Mouse (Mus musculus) embryonic fibroblast, embryonic 13.5 days (primary cell): Measurements from ENCODE around the gene S100a9.

ENCODE experiments used
- CTCF ChIP-seq: IDR thresholded peaks from 2 replicates; pipeline ENCODE4 v1.5.1; 2011; ENCODE audit warnings: mild to moderate bottlenecking, control low read depth, low read length, moderate library complexity, borderline replicate concordance; ENCODE audit not compliant: insufficient read depth
- POLR2A ChIP-seq: IDR thresholded peaks from 2 replicates; pipeline ENCODE4 v1.6.1; 2011; ENCODE audit warnings: low read depth, mild to moderate bottlenecking, control low read depth, low read length, moderate library complexity

DNA sequence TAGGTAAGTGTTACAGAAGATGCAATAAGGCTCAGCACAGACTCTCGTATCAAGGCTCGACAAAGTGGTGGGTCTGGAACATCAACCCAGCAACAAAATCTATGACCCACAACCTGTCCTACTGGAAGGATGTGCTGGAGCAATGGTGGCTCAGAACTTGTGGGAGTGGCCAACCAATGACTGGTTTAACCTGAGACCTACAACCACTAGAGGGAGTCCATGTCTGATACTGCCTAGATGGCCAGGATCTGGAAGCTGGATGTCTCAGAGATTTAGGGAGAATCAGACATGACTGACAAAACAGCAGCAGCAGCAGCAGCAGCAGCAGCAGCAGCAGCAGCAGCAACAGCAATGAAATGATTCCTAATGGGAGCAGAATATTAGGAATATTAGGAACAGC lies 31.3 kb downstream of the S100a9 start:
- TF ChIP-seq CTCF, result no peak
- TF ChIP-seq POLR2A, result no peak
